Mouse (Mus musculus): Measurements from ENCODE around the gene Ikzf2. TPM values are rescaled to one million over a fixed set of nuclear protein-coding genes. Genes with fewer than 3 reads are reported as not detected.

Gene Ikzf2
- total and polyA plus RNA-seq, 2 experiments from 2014 or later = 0.94 to 4.0 TPM

DNA sequence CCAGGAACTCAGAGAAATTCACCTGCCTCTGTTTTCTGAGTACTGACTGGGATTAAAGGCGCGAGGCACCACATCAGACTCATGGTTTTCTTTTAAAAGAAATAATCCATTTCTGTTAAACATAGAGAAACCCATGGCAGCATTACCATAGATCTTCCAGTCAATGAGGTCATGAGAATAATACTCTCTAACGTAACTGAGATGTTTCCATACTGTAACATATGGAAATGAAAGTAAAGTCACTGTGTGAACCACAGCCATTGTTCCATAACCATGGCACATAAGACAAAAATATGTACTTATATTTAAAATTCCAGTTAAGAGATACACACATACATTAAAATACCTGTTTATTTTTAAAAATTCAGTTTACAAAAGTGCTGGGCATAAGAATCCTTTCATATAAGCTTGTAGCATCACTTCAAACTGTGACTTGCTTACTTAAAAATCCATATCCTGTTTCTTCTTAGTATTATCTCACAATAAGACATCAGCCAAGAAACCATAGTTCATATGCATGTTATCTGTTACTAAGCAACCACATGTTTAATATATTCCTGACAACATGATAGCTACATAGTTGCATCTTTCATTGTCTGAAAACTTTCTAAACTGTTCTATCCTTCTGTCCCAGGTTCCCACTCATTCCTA, 16.6 kb upstream of the Ikzf2 start:
- Histone ChIP-seq H3K27ac (no peak overlapping the region), H3K4me1 (ENCODE audit: insufficient read depth, low read length) (no peaks in the 10 kb centered on the region), H3K4me3 (ENCODE audit: low read length) (no peak overlapping the region), H3K27me3 (ENCODE audit: insufficient read depth, low read length) (no peaks in the 10 kb centered on the region), H3K4me2 (ENCODE audit: low read depth, low read length) (no peak overlapping the region), H3K9ac (replicated peaks; ENCODE audit: low read length) (no peak overlapping the region), H3K9me3 (ENCODE audit: low read length) (no peaks in the 10 kb centered on the region), H3K36me3 (ENCODE audit: insufficient read depth, low read length) (no peaks in the 10 kb centered on the region)
- TF ChIP-seq CTCF (IDR thresholded peaks at IDR 0.05; ENCODE audit: low read depth) = no peak
- ATAC-seq (no peak), DNase-seq (ENCODE audit: low spot score) (no peak)
- WGBS = 91% methylated on average over 3 of the region's 3 CpGs

DNA sequence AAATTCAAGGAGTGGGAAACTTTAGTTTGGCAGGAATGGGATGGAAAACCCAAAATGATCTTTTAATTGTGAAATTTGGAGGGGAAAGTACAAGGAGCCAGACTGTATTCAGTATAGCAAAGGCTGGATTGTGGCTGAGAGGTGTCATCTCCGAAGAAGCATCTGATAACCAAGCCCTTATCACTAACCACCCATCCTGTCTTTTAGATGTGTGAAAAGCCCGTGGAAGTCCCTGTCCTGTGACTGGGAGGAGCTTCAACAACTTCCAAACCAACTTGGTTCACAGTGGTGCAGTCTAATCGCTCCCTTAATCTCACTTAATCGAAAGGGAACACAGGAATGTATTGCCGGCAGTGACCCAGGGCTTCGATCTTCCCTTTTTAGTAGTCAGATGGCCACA, 4.9 kb upstream of the Ikzf2 start:
- Histone ChIP-seq H3K9me3 (ENCODE audit: low read length) (no peaks in the 10 kb centered on the region), H3K36me3 (ENCODE audit: insufficient read depth, low read length) (no peaks in the 10 kb centered on the region), H3K4me2 (ENCODE audit: low read depth, low read length) (no peak overlapping the region), H3K9ac (replicated peaks; ENCODE audit: low read length) (no peak overlapping the region), H3K27ac (no peak overlapping the region), H3K27me3 (ENCODE audit: insufficient read depth, low read length) (no peaks in the 10 kb centered on the region), H3K4me1 (ENCODE audit: insufficient read depth, low read length) (no peaks in the 10 kb centered on the region), H3K4me3 (ENCODE audit: low read length) (no peak overlapping the region)
- DNase-seq (ENCODE audit: low spot score) = no peak
- TF ChIP-seq CTCF (IDR thresholded peaks at IDR 0.05; ENCODE audit: low read depth) = no peak
- 83% methylated on average over 6 of the region's 6 CpGs for WGBS
- ATAC-seq = no peak

DNA sequence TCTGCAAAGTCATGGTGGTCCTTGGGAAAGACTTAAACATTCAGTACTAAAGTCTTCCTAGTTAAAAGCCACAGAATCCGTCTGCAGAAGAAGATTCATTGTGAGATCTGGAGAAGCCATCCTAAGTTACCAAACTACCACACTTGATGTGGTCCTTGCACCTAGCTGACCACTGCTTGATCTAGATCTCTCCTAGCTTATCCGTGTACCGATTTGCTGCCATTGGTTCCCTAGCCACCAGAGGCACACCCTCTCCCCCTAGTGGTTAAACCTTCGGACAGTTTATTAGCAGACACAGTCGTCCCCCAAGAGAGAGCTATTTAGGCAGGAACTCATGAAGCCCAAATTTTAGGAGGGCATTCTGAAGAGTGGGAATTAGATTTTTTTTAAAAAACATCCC, 1.9 kb upstream of the Ikzf2 start:
- H3K36me3 ChIP-seq (ENCODE audit: insufficient read depth, low read length) = no peaks in the 10 kb centered on the region
- no peaks in the 10 kb centered on the region for H3K9me3 ChIP-seq (ENCODE audit: low read length)
- H3K9ac ChIP-seq (replicated peaks; ENCODE audit: low read length) = no peak overlapping the region
- WGBS = under 1% methylated on average over 5 of the region's 5 CpGs
- H3K4me3 ChIP-seq (ENCODE audit: low read length) = peak overlapping the region; percentile 13; the same call in 1 of the 2 replicates
- peak; percentile 85 for TF ChIP-seq CTCF (IDR thresholded peaks at IDR 0.05; ENCODE audit: low read depth)
- no peaks in the 10 kb centered on the region for H3K27me3 ChIP-seq (ENCODE audit: insufficient read depth, low read length)
- no peak for ATAC-seq
- H3K4me2 ChIP-seq (ENCODE audit: low read depth, low read length) = peak overlapping the region; percentile 42
- 0 out of 2 replicates have a peak, but pooled peaks cover 3% of the 10 kb centered on the region for H3K4me1 ChIP-seq (ENCODE audit: insufficient read depth, low read length)
- H3K27ac ChIP-seq = no peak overlapping the region
- DNase-seq (ENCODE audit: low spot score) = peak; percentile 81

DNA sequence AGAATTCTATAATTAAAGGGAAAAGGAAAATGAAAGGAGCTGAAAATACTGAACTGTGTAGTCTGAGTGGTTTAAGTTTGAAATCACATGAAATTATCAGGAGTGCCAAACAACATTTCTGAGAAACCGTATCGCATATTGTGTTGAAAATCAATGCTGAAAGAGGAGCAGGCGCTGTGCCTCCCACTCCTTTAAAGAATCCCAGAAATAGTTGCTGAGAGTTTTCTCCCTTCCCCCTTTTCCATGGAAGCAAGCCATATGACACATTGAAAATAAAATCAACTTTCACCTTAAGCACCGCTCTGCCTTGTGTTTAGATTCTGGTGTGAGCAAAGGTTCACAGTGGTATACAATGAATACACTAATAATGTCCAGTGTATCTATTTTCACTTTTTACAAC, 1.1 kb upstream of the Ikzf2 start:
- Histone ChIP-seq H3K4me2 (ENCODE audit: low read depth, low read length) (peak overlapping the region; percentile 82), H3K27me3 (ENCODE audit: insufficient read depth, low read length) (no peaks in the 10 kb centered on the region), H3K4me1 (ENCODE audit: insufficient read depth, low read length) (0 out of 2 replicates have a peak, but pooled peaks cover 3% of the 10 kb centered on the region), H3K36me3 (ENCODE audit: insufficient read depth, low read length) (no peaks in the 10 kb centered on the region), H3K9ac (replicated peaks; ENCODE audit: low read length) (peak overlapping the region; percentile 53; the same call in 1 of the 2 replicates), H3K27ac (no peak overlapping the region), H3K4me3 (ENCODE audit: low read length) (peak overlapping the region; percentile 64), H3K9me3 (ENCODE audit: low read length) (no peaks in the 10 kb centered on the region)
- DNase-seq (ENCODE audit: low spot score) = no peak
- ATAC-seq = no peak
- 6% methylated on average over 4 of the region's 4 CpGs for WGBS
- no peak for TF ChIP-seq CTCF (IDR thresholded peaks at IDR 0.05; ENCODE audit: low read depth)

DNA sequence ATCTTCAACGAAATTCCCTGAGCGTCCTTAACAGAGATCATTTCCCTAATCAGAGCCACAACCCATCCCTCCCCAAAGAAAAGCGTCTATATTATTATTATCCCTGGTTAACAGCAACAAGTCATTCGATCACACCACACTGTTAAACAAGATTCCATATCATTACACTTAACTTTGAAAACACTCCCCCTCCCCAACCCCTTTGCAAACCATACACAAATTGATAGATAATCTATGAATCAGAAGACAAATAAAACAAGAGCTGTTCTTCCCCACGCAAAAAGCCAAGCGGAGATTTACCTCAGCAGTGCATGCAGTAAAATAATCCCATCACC, 337 bp downstream of the Ikzf2 start:
- Histone ChIP-seq H3K27me3 (ENCODE audit: insufficient read depth, low read length) (no peaks in the 10 kb centered on the region), H3K9ac (replicated peaks; ENCODE audit: low read length) (peak overlapping the region; percentile 53), H3K4me3 (ENCODE audit: low read length) (peak overlapping the region; percentile 64), H3K4me1 (ENCODE audit: insufficient read depth, low read length) (0 out of 2 replicates have a peak, but pooled peaks cover 3% of the 10 kb centered on the region), H3K36me3 (ENCODE audit: insufficient read depth, low read length) (no peaks in the 10 kb centered on the region), H3K27ac (peak overlapping the region; percentile 72), H3K9me3 (ENCODE audit: low read length) (no peaks in the 10 kb centered on the region), H3K4me2 (ENCODE audit: low read depth, low read length) (peak overlapping the region; percentile 90)
- TF ChIP-seq CTCF (IDR thresholded peaks at IDR 0.05; ENCODE audit: low read depth) = no peak
- DNase-seq (ENCODE audit: low spot score) (no peak), ATAC-seq (no peak)
- under 1% methylated on average over 6 of the region's 6 CpGs for WGBS

DNA sequence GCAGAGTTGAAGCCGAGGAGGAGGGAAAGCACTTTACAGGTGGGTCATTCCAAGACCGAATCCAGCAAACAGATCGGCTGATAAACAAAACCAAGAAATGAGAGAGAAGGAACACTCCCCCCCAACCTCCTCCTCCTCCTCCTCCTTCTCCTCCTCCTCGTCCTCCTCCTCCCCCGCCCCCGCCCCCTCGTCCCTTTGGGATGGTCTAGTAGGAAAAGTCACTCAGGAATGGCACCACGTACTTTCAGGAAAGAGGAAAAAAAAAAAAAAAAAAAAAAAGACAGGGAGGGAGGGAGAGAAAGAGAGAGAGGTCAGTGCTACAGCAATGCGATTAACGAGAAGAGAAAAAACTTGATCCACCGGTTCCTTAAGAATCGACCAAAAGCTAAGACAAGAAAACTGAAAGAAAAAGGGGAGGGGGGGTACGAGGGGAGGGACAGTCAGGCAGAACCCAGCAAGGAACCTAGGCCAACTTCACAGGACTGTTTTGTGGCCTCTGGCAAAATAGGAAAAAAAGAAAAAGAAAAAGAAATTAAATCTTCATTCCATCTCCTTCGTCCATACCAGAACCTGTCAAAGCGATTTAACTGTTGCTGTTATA, 1.1 kb downstream of the Ikzf2 start:
- Histone ChIP-seq H3K4me2 (ENCODE audit: low read depth, low read length) (peak overlapping the region; percentile 90), H3K36me3 (ENCODE audit: insufficient read depth, low read length) (no peaks in the 10 kb centered on the region), H3K9ac (replicated peaks; ENCODE audit: low read length) (peak overlapping the region; percentile 53; the same call in 1 of the 2 replicates), H3K4me1 (ENCODE audit: insufficient read depth, low read length) (0 out of 2 replicates have a peak, but pooled peaks cover 3% of the 10 kb centered on the region), H3K27ac (peak overlapping the region; percentile 36; the same call in 1 of the 2 replicates), H3K9me3 (ENCODE audit: low read length) (no peaks in the 10 kb centered on the region), H3K4me3 (ENCODE audit: low read length) (peak overlapping the region; percentile 64), H3K27me3 (ENCODE audit: insufficient read depth, low read length) (no peaks in the 10 kb centered on the region)
- ATAC-seq (no peak), DNase-seq (ENCODE audit: low spot score) (no peak)
- TF ChIP-seq CTCF (IDR thresholded peaks at IDR 0.05; ENCODE audit: low read depth) = no peak
- 2% methylated on average over 15 of the region's 15 CpGs for WGBS
